Mouse (Mus musculus) left cerebral cortex, adult 9 months (tissue): ENCODE measurements around the gene Mnat1.

Experiments
- DNase-seq, 2 experiments: peaks; one replicate each; pipeline ENCODE4 v3.0.0; 2022; ENCODE audit warnings: low spot score in 2 of 2

Mnat1 gene

GRCm38 (mm10) chr12:73317706-73318686 is 194.5 kb downstream of the Mnat1 start:
- no peak for DNase-seq
